Mouse (Mus musculus) stomach, embryonic 15.5 days (tissue): ENCODE measurements around the gene Esrra. TPM values are rescaled to one million over a fixed set of nuclear protein-coding genes. Genes with fewer than 3 reads are reported as not detected.

ENCODE experiments used
- ATAC-seq: fragments of 200-750 bp; cut with Nextera tagmentation; 2 replicates; pipeline ENCODE4 v1.8.0; 2017; ENCODE audit warnings: low read depth, moderate number of reproducible peaks, moderate TSS enrichment; ENCODE audit not compliant: insufficient read depth, low FRiP score
- H3K27ac ChIP-seq: fragments of 300-500 bp; sonication (generic); 2 replicates; pipeline ENCODE4 v1.5.1; 2015; ENCODE audit warnings: mild to moderate bottlenecking, inconsistent platforms
- H3K27me3 ChIP-seq: fragments of 300-500 bp; sonication (generic); replicated peaks from 2 replicates; pipeline ENCODE4 v1.6.1; 2015; ENCODE audit warnings: inconsistent platforms
- H3K36me3 ChIP-seq: fragments of 300-500 bp; sonication (generic); 2 replicates; pipeline ENCODE4 v1.6.1; 2015; ENCODE audit warnings: inconsistent platforms
- H3K4me1 ChIP-seq: fragments of 300-500 bp; sonication (generic); 2 replicates; pipeline ENCODE4 v1.6.1; 2015; ENCODE audit warnings: inconsistent platforms
- H3K4me2 ChIP-seq: fragments of 300-500 bp; sonication (generic); 2 replicates; pipeline ENCODE4 v1.6.1; 2015; ENCODE audit warnings: mild to moderate bottlenecking, inconsistent platforms
- H3K4me3 ChIP-seq: fragments of 300-500 bp; sonication (generic); replicated peaks from 2 replicates; pipeline ENCODE4 v1.5.1; 2015; ENCODE audit warnings: inconsistent platforms
- H3K9ac ChIP-seq: fragments of 300-500 bp; sonication (generic); 2 replicates; pipeline ENCODE4 v1.6.1; 2015; ENCODE audit warnings: inconsistent platforms
- H3K9me3 ChIP-seq: fragments of 300-500 bp; sonication (generic); 2 replicates; pipeline ENCODE4 v1.6.1; 2016; ENCODE audit warnings: inconsistent platforms
- WGBS: fragments of 180-500 bp; shearing (Covaris S2); methylation state at CpG from one replicate; pipeline ENCODE4 v1.1.7; 2015; 5-methylcytosine and 5-hydroxymethylcytosine counted together
- polyA plus RNA-seq: library from polyadenylated mRNA; unstranded; fragments of >200 nt; fragmentation: Nextera tagmentation; extraction: Ambion mirVana; gene quantifications from 2 replicates; pipeline ENCODE4 v1.2.1, GENCODE M21; 2015

Gene Esrra
- polyA plus RNA-seq, 1 experiment from 2014 or later = 17.1 TPM

DNA sequence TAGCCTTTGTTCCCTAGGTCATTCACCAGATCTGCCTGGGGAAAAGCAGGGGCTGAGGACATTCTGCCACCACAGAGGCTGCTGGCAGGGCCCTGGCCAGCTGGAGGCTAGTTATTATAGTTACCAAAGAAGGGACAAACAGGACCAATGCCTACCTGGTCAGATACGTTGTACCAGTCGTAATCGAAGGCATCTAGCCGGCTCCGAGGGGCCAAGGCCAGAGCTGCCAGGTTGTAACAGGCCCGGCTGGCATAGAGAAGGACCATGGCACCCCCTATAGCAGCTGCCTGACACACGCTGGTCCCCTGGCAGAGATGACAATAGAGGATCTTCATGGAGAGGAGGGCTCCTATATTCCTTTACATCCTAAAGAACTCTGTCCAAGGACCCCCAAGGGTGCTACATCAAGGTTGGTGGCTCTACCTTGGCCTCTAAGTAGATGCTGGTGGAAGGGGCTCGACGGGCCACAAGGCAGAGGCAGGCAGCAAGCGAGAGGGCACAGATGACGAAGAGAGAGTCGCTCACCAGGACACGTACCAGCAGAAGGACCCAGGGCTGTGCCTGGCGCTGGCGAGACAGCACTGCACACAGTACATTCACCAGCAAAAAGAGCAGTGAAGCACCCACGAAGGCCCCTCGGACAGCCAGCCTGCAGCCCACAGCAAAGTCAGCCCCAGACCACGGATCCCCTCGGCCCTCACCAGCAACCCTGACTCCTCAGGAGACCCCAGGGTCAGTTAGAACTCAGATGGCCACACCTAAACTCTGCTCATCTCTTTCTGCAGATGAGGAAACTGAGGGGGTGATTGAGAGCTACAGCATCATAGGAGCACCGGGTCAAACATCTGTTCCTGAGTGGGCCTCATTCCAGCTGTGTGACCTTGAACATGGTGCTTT lies 17.7 kb upstream of the Esrra start:
- WGBS = 85% methylated on average over 20 of the region's 20 CpGs

GRCm38 (mm10) chr19:6937541-6938465 lies 16.2 kb upstream of the Esrra start:
- Histone ChIP-seq H3K9me3 (no peaks in the 10 kb centered on the region), H3K36me3 (no peaks in the 10 kb centered on the region), H3K4me2 (no peak overlapping the region), H3K27me3 (peaks cover 33% of the 10 kb centered on the region), H3K4me3 (no peak overlapping the region), H3K27ac (no peak overlapping the region), H3K9ac (no peak overlapping the region), H3K4me1 (peaks cover 26% of the 10 kb centered on the region)
- WGBS = 78% methylated on average over 16 of the region's 16 CpGs
- no peak for ATAC-seq

More for the DNA sequence above, 17.7 kb upstream of the Esrra start:
- Histone ChIP-seq H3K4me2 (no peak overlapping the region), H3K27ac (no peak overlapping the region), H3K4me3 (no peak overlapping the region), H3K4me1 (peaks cover 25% of the 10 kb centered on the region), H3K27me3 (peaks cover 18% of the 10 kb centered on the region), H3K9me3 (no peaks in the 10 kb centered on the region), H3K36me3 (no peaks in the 10 kb centered on the region), H3K9ac (no peak overlapping the region)
- ATAC-seq = no peak

DNA sequence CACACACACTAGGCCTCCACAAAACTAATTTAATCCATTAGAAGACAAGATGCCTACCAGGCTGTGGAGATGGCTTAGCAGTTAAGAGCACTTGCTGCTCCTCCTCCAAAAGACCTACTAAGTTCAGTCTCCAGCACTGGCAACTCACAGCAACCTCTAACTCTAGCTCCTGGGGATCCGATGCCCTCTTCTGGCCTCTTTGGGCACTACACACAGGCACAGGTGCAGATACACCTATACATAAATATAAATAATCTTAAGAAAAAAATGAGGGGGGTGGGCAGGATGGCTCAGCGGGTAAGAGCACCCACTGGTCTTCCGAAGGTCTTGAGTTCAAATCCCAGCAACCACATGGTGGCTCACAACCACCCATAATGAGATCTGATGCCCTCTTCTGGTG lies 14.7 kb upstream of the Esrra start:
- peaks cover 48% of the 10 kb centered on the region for H3K27me3 ChIP-seq
- no peaks in the 10 kb centered on the region for H3K36me3 ChIP-seq
- no peak overlapping the region for H3K4me3 ChIP-seq
- peaks cover 22% of the 10 kb centered on the region for H3K4me1 ChIP-seq
- H3K9ac ChIP-seq = no peak overlapping the region
- H3K27ac ChIP-seq = no peak overlapping the region
- ATAC-seq = no peak
- WGBS = 23% methylated on average over 3 of the region's 3 CpGs
- no peaks in the 10 kb centered on the region for H3K9me3 ChIP-seq
- H3K4me2 ChIP-seq = no peak overlapping the region

DNA sequence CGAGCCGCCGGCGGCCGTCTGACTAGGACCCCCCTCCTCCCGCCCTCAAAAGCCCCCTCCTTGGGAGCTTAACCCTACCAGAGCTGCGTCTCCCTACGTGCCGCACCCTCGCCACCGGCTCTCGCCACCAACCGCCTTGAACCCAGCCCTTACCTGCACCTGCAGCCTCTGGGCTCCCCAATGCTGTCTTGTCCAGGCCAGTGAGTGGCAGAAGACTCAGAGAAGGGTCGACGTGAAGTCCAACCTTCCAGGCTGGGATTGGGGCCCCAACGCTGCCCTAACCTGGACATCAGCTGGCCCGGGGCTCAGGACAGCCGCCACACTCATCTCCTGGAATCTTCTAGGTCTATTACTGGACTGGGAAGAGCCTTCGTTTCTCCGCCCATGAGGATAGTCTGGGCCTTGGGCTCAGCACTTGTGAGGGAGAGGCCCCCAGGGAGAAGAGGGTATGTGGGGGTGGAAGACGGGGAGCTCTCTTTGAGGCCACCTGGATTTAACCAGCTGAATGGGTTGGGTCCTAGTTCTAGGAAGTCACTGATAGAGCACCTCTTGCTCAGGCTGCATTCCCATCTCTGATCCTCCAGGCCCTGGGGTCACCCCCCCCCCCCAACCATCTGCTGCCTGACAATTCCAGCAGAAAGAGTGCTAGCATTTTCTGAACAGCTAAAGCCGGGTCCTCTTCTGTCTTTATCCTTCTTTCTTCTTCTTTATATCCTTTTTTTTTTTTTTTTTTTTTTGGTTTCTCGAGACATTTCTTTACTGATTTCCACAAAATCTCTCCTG lies 12.8 kb upstream of the Esrra start, which contains the start of gene Kcnk4:
Kcnk4 (minus strand) TSS at position 321 of the 783 bp plus-strand sequence.
- Histone ChIP-seq H3K36me3 (no peaks in the 10 kb centered on the region), H3K4me1 (peaks cover 10% of the 10 kb centered on the region), H3K9me3 (no peaks in the 10 kb centered on the region), H3K4me2 (peak within 1 kb of the TSS; percentile 85), H3K27me3 (peaks cover 52% of the 10 kb centered on the region), H3K9ac (peak within 1 kb of the TSS; percentile 46), H3K27ac (no peak within 1 kb of the TSS), H3K4me3 (peak within 1 kb of the TSS; percentile 43)
- no peak for ATAC-seq
- 11% methylated on average over 23 of the region's 23 CpGs for WGBS

DNA sequence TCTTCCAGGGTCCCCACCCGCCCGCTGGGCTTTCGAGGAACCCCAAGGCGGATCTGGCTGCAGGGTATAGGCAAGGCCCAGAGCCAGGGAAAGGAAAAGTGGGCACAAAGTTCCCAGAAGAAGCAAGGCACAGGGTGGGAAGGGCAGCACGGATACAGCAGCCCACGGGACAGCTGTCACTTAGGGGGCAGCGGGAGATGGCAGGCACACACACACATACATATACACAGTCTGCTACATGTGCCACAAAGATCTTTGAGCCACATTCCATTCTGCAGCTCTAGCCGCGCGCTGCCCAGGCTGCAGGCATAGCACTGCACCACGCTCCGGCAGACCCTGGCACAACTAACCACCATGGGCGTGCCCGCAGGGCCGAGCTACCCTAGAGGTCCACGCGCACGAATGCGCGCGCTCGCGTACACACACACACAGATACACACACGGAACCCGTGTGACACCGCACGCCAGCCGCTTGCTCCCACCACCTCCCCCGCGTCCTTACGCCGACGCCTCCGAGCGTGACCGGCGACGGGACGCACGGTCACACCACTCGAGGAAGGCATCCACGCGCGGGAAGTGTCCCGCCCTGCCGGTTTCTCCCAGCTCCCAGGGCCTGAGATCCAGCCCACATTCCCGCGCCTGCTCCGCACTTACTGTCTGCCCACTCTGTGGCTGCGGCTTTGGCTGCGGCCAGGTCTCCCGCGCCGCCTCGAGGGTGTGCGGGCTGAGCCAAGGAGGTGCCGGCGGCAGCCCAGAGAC lies 12.0 kb upstream of the Esrra start:
- 5% methylated on average over 58 of the region's 58 CpGs for WGBS
- no peak overlapping the region for H3K27ac ChIP-seq
- peaks cover 52% of the 10 kb centered on the region for H3K27me3 ChIP-seq
- peak overlapping the region; percentile 46 for H3K9ac ChIP-seq
- H3K4me1 ChIP-seq = peaks cover 10% of the 10 kb centered on the region
- no peaks in the 10 kb centered on the region for H3K9me3 ChIP-seq
- H3K36me3 ChIP-seq = no peaks in the 10 kb centered on the region
- H3K4me2 ChIP-seq = peak overlapping the region; percentile 85
- H3K4me3 ChIP-seq = peak overlapping the region; percentile 43
- peak; percentile 35; the same call in 1 of the 2 replicates for ATAC-seq

DNA sequence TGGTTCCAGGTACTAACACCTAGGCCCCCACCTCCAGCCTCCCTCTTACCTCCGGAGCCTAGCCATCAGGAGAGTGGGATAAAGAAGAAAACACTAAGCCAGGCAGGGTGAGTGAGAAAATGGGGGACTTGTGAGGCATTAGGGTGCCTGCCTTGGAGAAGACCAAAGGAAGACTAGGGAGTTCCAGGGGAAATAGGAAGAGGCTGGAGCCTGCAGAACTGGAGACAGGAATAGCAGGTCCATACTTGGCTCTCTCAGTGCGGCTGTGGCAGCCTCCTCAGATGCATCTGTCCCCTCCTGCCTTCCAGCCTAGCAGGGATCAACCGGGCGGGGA lies 11.5 kb upstream of the Esrra start:
- H3K4me2 ChIP-seq = 0 out of 2 replicates have a peak overlapping the region, but pooled peaks have one; percentile 85
- no peak for ATAC-seq
- H3K9me3 ChIP-seq = no peaks in the 10 kb centered on the region
- WGBS = 39% methylated on average over 4 of the region's 4 CpGs
- H3K36me3 ChIP-seq = no peaks in the 10 kb centered on the region
- 0 out of 2 replicates have a peak overlapping the region, but pooled peaks have one; percentile 43 for H3K4me3 ChIP-seq
- H3K4me1 ChIP-seq = peaks cover 10% of the 10 kb centered on the region
- H3K27me3 ChIP-seq = peaks cover 55% of the 10 kb centered on the region
- H3K9ac ChIP-seq = no peak overlapping the region
- H3K27ac ChIP-seq = no peak overlapping the region

DNA sequence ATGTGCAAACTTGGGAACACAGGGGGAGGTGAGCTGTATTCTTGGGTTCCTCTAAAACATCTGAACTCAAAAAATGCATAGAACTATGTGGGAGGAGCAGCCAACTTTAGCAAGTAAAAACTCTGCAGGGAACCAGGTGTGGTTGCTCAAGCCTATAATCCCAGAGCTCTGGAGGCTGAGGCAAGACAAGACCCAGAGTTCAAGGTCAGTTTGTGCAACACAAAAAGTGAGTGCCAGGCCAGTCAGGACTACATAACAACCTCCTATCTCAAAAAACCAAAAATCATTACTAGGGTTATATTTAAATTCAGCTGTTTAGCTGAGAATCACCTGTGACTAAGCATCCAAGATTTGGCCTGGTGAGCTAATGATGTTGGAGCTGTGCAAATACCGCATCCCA lies 10.4 kb upstream of the Esrra start:
- H3K27me3 ChIP-seq = peaks cover 65% of the 10 kb centered on the region
- WGBS = 58% methylated on average over 1 of the region's 1 CpGs
- ATAC-seq = no peak
- H3K9me3 ChIP-seq = no peaks in the 10 kb centered on the region
- H3K9ac ChIP-seq = no peak overlapping the region
- H3K27ac ChIP-seq = no peak overlapping the region
- H3K4me1 ChIP-seq = peaks cover 12% of the 10 kb centered on the region
- no peak overlapping the region for H3K4me2 ChIP-seq
- H3K36me3 ChIP-seq = no peaks in the 10 kb centered on the region
- H3K4me3 ChIP-seq = no peak overlapping the region

DNA sequence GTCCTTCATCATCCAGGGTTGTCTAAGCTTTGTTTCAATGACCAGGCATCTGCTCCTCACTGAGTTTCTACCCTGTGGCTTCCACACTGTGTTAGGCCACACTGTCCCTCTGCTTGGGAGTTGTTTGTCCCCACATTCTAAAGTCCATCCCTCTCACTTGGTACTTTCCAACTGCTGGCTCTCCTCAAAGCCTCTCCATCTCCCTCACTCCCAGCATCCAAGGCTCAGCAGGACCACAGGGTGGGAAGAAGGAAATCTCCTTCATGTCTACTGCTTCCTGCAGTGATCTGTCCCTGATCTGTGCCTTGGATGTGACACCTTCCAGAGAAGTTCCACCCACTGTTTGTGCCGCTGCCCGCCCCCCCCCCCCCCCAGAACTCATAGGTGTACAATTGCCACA lies 9.4 kb upstream of the Esrra start:
- peaks cover 71% of the 10 kb centered on the region for H3K27me3 ChIP-seq
- no peak overlapping the region for H3K4me3 ChIP-seq
- no peak overlapping the region for H3K4me2 ChIP-seq
- 7% methylated on average over 2 of the region's 2 CpGs for WGBS
- no peak overlapping the region for H3K9ac ChIP-seq
- ATAC-seq = no peak
- H3K27ac ChIP-seq = no peak overlapping the region
- H3K9me3 ChIP-seq = no peaks in the 10 kb centered on the region
- H3K4me1 ChIP-seq = peaks cover 16% of the 10 kb centered on the region
- no peaks in the 10 kb centered on the region for H3K36me3 ChIP-seq

DNA sequence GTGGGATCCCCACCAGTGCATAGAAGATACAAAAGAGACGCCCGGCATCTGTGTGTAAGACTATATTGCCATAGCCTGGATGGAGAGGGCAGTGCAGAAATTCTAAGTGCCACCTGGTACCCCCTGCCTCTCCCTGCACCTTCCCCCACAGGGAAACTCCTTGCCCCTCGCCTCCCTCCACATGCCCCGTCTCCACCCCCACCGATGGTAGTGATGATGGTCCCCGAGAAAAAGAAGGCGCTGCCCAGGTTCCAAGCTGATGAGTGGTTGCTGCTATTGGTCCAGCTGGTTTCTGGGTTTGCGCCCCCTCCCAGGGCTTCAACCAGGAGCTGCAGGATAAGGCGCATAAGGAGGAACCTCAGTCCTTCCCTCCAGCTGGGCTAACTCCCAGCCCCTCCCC lies 6.5 kb upstream of the Esrra start:
- Histone ChIP-seq H3K36me3 (no peaks in the 10 kb centered on the region), H3K27me3 (peaks cover 71% of the 10 kb centered on the region), H3K9ac (no peak overlapping the region), H3K4me2 (peak overlapping the region; percentile 40), H3K9me3 (no peaks in the 10 kb centered on the region), H3K27ac (no peak overlapping the region), H3K4me1 (peaks cover 23% of the 10 kb centered on the region), H3K4me3 (peak overlapping the region; percentile 17)
- ATAC-seq = no peak
- 15% methylated on average over 9 of the region's 9 CpGs for WGBS

DNA sequence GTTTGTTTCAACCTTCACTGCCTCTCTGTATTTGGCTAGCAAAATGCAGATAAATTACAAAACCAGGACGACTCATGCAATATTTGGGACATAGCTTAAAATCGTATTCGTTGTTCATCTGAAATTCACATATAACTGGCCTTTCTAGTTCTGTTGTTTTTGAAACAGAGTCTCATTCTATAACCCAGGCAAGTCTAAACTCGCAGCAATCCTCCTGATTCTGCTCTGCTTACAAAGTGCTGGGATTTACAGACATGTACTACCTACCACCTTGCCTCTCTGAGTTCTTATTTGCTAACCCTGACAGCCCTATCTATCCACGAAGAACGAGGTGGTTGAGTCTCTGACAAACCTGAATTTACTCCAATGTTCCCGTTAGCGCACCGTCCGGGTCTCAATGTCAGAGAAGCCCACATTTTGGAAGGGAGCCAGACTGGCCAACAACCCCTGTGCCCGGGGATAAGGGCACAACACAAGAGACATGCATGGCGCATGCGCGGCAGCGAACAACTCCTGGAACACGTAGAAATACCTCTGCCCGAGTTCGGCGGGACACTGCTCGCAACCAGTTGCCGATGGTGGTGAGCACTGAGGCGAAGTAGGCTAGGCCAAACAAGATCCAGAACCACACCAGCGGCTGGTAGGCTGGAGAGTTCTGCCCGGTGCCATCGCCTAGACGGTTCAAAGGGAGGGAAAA lies 5.1 kb upstream of the Esrra start:
- Histone ChIP-seq H3K4me1 (peaks cover 32% of the 10 kb centered on the region), H3K9me3 (no peaks in the 10 kb centered on the region), H3K36me3 (no peaks in the 10 kb centered on the region), H3K4me2 (peak overlapping the region; percentile 40), H3K27me3 (peaks cover 61% of the 10 kb centered on the region), H3K4me3 (peak overlapping the region; percentile 17), H3K27ac (peak overlapping the region; percentile 57; the same call in 1 of the 2 replicates), H3K9ac (no peak overlapping the region)
- ATAC-seq = no peak
- 15% methylated on average over 26 of the region's 26 CpGs for WGBS
